Mouse (Mus musculus) heart, adult 2 months (tissue): ENCODE data around the gene Tsks.

ENCODE experiments used
- CTCF ChIP-seq: fragments of 200-600 bp; IDR thresholded peaks from 2 replicates; pipeline ENCODE4 v1.8.1; 2022; ENCODE audit warnings: antibody characterized with exemption, mild to moderate bottlenecking, moderate library complexity
- EP300 ChIP-seq: fragments of 200-500 bp; IDR thresholded peaks from 2 replicates; pipeline ENCODE4 v1.6.1; 2011; ENCODE audit warnings: low read depth, low read length, control low read depth; ENCODE audit not compliant: insufficient read depth

GRCm38 (mm10) chr7:44975117-44975419 is 32.1 kb downstream of the Tsks start:
- TF ChIP-seq EP300 (no peak), CTCF (no peak)
